Mouse (Mus musculus) right cerebral cortex, postnatal 36 days (tissue): Measurements from ENCODE around the gene Rbl1.
"Not testable (repeated sequence)": the region's sequence is repeated elsewhere in the genome, so short reads cannot be mapped to it uniquely, and the experiment has no call there.

ENCODE experiments used
- DNase-seq, 2 experiments: peaks; one replicate each; pipeline ENCODE4 v3.0.0; 2022; ENCODE audit warnings: low spot score in 2 of 2, mixed read lengths in 1 of 2

Rbl1 gene

DNA sequence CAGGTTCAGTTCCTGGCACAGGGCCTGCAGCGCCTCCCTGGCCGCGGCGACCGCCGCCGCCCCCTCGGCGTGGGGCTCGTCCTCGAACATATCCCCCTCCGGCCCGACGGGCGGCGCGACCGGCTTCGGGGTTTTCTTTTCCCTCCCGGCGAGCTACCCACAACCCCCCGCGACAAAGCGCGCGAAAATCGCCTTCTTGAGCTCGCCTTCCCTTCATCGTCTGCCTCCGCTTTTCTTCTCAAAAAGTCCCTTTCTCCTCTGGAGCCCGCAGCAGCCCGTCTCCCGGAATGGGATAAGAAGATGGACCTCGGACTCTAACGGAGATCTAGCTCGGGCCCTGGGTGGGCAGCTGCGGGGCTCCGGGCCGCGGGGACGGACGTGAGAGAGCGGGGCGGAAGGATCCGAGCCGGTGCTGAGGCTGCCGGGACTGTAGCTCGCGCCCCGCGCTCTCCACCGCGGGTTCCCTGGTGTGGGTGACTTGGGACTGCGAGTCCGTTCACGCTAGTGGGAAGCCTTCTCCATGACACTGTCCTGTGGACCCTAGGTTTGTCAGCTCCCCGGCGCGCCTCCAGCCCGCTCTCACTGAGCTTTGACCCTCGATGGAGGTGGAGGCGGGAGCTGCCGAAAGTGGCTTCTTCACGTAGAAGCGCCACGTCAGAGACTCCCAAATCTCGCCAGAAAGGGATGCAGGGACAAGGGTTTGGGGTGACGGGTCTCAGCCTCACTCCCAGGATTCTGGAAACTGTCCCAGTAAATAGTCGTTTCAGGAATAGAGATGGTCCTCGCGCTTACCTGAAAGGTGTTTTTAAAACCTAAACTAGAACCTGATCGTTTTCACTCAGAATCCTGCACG is at the start of gene Rbl1:
TSS of gene Rbl1 (minus strand) at position 169 of the 853 bp plus-strand sequence.
- peak; percentile 72 to 81 for DNase-seq

DNA sequence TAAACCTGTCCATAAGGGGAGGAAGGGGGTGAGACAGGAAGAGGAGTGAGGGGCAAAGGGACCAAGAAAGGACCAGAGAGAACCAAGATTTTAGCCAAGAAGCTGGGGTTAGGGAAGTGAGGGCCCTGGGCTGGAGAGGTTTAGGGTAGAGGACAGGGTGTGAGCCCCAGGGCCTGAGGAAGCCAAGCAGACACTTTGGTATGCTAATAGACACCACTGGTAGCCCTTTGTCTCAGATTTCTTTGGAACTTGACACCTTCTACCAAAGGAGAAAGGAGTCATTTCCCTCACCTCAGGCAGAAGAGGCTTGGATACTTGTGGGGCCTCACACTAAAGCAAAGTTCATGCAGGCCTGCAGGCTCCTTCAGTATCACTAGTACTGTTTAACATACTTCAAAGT is 43.8 kb upstream of the Rbl1 start:
- DNase-seq = no peak

DNA sequence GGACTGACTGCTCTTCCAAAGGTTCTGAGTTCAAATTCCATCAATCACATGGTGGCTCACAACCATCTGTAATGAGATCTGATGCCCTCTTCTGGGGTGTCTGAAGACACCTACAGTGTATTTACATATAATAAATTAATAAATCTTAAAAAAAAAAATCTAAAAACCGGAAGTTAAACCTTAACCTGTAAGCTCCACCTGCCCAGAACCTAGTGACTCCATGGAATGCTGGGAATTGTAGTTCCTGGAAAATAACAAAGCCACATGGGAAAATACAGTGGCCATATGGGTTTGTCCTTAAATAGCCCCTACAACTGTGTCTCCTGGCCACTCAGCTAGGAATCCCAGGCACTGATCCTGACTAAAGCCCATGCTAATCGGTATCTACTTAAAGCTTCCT is 41.3 kb upstream of the Rbl1 start:
- no peak for DNase-seq

DNA sequence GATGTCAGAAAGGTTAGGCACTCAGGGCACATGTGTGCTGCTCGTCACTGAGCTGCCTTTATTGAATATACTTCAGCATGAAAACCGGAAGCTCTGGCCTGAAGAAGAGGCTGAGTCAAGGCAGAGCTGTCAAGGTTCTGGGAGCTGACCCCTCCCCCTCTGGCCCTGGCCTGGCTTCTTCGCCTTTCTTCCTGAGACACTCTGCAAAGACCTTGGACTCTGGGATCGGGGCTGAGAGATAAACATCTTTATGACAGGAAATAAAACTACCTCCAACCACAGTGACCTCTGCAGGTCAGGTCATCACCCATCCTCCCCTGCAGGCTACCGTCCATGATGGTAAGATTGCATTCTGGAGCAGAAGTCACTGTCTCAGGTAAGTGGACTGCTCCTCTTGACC is 40.7 kb upstream of the Rbl1 start:
- no peak for DNase-seq

DNA sequence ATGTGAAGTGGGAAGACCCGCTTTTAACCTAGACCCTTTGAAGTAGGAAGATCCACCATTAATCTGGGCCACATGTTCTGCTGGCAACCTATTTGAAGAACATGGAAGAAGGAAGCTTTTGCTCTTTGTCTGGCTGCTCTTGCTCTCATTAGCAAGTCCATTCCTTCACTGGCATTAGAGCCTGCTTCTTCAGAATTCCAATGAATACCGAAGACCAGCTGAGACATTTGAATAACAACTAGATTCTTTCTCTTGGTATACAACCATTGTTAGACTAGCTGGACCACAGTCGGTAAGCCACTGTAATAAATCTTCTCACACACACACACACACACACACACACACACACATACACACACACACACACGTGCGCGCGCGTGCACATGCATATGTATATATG is 31.6 kb upstream of the Rbl1 start:
- no peak for DNase-seq

DNA sequence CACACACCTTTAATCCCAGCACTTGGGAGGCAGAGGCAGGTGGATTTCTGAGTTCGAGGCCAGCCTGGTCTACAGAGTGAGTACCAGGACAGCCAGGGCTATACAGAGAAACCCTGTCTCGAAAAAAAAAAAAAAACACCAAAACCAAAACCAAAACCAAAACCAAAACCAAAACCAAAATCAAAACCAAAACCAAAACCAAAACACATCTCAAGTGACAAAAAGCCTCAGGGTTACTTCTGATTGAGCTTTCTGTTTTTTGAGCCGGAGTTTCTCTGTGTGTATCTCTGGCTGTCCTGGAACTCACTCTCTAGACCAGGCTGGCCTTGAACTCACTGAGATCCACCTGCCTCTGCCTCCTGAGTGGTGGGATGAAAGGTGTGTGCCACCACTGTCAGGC is 17.6 kb upstream of the Rbl1 start:
- not testable (repeated sequence) for DNase-seq

DNA sequence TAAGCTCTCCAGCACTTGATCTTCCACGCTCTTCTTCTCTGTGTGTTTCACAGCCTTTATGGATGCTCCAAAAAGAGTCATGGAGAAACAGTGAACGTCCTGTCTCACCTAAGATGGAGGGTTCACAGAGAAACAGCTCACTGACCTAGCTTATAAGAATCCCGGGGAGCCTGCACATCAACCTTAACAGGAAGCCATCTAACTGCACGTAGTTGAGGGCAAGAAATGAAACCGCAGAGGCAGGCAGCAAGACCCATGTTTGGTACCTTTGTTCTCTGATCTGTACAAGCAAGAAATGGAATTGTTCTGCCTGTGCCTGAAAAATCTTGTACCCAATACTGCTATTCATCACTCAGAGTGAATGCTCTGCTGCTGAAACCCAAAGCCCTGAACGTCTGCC is 15.8 kb upstream of the Rbl1 start:
- no peak for DNase-seq

DNA sequence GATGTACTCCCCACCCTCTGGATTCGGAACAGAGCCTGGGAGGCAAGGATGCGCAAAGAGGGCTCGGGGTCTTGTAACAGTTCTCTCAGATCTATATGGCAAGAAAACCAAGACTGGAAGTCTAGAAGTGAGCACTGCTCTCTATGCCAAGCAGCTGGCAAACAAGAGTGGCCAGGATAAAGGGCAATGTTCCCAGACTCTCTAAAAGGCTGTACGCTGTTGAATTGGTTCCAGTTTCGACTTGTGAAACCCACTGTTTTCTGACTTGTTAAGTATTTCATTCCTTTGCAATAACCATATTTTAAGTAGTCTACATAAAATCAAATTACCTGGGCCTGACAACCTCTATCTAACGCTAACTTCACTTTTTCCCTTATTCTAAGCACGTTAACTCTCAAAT is 7.4 kb upstream of the Rbl1 start:
- DNase-seq = no peak

DNA sequence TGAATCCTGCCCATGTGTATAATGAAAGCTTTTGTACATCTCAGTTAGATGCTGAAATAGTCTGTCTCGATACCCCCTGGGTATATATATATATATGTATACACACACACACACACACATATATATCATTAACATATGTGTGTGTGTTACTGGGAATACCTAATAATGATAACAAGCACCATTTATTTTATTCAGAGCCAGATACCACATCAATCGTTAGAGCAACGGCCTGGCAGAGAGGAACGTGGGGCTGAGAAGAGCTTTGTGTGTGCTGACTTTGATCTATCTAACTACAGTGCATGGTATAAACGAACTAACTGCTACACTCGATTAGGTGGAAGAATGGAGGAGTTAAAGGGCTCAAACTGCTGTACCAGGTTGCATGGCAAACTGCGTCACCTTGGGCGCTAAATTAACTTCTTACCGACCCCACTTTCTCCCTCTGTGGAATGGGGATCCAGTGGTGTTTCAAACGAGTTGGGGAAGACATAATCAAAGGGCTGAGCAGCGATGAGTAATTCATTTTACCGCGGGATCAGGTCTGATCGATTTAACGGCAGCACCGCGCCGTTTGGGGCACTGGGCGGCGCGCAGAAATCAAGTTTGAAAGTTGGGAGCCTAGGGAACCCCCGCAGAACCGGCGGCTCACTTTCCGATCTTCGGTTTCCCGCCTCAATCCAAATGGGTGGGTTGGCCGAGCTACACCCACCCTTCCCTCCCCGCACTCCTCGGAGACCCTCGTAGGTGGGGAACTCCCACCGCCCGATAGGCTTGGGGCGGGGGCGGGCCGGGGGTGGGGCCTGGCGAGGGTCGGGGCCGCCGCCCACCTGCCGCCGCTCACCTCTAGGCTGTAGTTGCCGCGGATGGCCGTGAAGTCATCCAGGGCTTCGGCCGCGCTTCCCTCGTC is 622 bp downstream of the Rbl1 start:
- no peak for DNase-seq

DNA sequence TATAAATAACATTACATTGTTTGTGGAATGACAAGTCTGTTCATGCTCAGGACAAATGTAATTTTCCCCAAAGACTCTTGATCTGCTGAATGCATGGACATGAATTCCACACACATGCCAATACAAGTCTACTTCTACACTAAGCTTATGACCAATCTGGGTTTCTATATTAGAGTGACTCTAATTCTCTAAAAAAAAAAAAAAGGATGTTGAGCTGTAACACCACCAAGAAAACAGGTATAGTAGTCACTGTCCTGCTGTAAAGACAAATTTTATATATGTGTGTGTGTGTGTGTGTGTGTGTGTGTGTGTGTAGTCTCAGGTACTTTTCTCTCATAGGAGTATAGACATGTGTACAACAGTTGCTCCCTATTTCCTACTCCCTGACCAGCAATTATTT is 1.3 kb downstream of the Rbl1 start:
- no peak for DNase-seq

DNA sequence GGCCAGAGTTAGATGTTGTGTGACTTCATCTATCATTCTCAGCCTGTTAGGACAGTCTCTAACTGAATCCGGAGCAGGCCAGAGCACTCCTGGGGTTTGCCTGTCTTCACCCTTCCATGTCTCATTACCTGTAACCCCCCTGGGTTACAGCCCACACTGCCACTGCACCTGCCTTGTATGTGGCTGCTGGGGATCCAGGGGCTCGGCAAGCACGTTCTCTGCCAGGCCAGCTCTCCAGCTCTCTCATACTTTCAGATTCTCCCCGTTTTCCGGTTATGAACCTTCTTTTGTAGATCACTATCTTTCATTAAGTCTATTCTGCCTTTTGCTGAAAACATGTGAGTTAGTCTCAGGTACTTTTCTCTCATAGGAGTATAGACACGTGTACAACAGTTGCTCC is 2.0 kb downstream of the Rbl1 start:
- no peak for DNase-seq

DNA sequence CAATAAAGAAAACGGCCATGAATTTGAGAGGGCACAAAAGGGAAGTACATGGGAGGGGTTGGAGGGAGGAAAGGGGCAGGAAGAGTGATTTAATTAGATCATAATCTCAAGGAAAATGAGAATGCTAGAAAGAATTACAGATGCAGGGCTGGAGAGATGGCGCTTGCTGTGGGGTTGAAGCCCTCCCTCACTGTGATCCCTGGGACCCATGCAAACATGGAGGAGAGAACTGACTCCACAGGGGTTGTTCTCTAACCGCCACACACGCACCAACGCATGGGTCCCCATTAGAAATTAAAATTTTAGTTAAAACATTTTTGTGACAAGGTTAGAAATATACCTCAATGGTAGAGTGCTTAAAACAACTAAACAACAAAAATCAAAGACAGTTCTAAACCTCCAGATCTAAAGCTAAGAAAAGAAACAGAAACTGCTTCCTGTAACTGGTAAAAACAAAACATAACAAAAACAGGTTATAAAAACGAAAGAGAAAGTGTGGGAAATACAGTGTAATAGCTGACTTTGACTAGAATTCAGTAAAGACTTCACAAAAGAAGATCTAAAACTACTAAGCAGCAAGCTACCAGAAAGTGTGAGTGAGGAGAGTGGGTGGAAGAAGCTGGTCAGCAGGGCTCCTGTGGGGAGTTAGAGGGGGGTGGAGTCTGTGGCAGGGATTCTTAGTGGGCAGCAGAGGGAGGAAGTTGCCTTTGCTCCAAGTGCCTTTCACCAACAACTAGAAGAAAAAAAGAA is 3.1 kb downstream of the Rbl1 start:
- DNase-seq = no peak

DNA sequence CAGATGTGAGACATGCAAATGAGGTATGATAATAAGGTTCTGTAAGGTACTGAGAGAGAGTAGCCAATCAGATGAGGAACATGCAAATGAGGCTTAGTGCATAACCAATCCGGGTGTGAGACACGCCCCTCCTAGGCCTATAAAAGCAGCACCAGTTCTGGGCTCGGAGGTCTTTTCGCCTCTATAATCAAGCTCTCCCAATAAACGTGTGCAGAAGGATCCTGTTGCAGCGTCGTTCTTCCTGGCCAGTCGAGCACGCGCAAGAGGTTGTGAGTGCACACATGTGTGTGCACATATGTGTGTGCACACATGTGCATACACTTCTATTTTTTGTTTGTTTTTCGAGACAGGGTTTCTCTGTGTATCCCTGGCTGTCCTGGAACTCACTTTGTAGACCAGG is 5.9 kb downstream of the Rbl1 start:
- not testable (repeated sequence) for DNase-seq

DNA sequence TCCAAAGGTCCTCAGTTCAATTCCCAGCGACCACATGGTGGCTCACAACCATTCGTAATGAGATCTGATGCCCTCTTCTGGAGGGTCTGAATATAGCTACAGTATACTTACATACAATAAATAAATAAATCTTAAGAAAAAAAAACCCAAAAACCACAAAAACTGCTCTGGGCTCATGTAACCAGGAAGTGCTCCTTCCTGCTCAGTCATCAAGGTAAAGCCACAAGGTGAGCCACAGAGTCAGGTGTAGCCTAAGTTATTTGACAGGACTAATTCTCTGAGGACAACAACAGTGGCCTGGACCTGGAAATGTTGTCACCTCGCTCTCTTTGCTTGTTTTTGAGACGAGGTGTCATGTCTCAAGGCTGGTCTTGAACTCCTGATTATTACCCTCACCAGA is 13.7 kb downstream of the Rbl1 start:
- no peak for DNase-seq

DNA sequence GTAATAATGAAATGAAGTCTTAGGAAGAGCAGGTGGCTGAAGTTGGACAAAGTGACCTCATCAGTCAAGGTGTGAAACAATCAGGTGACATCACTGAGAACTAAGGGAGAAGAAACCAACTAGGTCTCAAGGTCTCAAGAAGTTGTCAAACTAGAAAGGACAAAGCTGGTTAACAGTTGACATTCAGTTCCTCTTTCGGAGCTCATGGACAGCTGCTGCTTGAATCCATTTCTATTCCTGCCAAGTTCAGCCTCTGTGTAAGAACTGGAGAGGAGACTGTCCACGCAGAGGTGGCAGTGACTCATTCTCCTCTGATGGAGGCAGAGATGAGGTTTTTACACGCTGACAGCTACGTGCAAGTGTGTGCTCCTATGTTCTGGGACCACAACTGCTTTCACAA is 17.1 kb downstream of the Rbl1 start:
- no peak for DNase-seq

DNA sequence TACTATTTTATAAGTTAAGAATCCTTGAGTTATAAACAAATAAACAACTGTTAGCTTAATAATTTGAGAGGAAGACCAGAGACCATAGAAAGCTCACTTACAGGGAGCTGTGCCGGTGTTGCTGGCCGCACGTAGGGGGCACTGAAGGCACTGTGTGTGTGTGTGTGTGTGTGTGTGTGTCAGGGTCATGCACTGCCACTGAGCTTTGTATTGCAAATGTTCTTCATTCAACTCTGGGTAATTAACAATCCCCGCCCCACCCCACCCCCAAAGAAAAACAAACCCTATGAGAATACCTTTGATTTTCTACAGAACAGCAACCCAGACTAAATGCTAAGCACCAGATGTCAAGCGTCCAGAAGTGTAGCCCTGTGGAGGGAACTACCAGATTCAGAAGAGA is 17.8 kb downstream of the Rbl1 start:
- DNase-seq = no peak

DNA sequence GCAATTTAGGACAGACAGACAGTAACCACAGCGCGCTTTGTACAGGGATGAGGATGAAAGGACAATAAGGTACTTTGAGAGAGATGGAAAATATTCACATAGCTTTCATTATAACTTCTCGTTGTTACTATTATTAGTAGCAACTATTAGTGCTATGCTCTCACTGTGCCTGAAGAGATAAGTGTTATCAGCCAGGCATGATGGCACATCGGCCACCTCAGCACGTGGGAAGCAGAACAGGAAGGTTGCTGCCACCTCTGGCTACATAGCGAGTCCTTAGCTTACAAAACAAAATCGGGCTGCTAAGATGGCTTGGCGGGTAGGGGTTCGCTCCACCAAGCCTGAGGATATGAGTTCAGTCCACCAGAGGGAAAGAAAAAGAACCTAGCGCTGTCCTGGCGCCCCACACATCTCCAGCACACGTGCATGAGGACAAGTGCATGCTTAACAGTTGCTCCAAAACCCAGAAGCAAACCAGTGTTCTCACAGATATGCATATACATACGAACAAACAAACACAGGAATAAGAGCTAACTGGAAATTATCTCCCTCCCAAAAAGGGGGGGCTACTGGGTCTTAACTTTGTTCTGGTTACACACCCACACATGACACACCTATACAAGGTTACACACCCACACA is 19.2 kb downstream of the Rbl1 start:
- no peak for DNase-seq

DNA sequence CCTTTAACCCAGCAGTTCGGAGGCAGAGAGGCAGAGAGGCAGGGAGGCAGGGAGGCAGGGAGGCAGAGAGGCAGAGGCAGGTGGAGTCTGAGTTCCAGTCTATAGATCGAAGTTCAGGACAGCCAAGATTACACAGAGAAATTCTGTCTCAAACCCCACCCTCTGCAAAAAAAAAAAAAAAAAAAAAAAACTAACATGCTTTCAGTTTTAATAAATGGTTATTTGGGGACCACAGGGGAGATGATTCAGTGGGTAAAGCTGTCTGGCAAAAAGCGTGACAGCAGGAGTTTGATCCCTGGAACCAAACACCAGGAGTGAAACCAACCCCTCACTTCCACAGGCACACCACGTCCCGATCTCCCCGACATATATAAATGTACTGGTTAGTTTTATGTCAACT is 26.2 kb downstream of the Rbl1 start:
- DNase-seq = no peak

DNA sequence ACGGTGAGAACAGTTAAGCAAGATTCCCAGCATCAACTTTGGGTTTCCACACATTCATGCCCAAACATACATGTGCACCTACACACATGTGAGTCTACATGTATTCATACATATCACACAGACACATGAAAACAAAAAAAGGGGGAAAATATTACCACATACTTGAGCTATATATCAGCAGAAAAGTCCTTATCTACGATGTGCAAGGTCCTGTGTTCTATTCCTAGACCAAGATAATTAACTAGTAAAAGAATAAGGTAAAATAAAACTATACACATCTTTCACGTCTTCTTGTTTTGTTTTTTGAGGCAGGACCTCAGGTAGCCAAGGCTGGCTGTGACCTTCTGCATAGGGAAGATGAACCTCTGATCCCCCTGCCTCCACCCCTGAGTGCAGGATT is 28.1 kb downstream of the Rbl1 start:
- DNase-seq = no peak

DNA sequence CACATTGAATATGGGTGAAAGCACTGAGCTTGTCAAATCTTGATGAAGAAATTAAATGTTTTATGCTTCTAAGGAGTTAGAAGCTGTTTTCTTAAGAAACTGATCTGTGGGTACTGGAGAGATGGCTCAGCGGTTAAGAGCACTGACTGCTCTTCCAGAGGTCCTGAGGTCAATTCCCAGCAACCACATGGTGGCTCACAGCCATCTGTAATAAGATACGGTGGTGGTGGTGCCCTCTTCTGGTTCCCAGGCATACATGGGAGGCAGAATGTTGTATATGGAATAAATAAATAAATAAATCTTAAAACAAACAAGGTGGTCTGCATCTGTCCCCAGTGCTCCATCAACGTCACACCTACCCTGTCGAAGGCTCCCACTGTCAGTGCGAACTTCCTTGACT is 29.9 kb downstream of the Rbl1 start:
- DNase-seq = no peak

DNA sequence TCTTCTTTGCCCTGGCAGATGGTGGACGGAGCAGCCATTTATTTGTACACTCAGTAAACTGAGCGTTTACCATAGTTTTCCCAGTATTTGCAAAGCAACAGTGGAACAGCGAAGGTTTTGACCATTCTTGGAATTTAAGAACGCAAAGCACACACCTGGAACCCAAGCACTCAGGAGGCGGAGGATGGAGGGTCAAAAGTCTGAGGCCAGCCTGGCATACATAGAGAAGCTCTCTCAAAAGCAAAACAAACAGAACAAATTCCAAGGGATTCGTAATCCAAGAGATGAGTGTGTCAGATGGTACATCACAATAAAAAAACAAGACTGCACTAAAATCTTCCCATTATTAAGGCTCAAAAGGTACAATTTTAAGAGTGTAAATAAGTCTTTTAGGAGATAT is 30.8 kb downstream of the Rbl1 start:
- no peak for DNase-seq

DNA sequence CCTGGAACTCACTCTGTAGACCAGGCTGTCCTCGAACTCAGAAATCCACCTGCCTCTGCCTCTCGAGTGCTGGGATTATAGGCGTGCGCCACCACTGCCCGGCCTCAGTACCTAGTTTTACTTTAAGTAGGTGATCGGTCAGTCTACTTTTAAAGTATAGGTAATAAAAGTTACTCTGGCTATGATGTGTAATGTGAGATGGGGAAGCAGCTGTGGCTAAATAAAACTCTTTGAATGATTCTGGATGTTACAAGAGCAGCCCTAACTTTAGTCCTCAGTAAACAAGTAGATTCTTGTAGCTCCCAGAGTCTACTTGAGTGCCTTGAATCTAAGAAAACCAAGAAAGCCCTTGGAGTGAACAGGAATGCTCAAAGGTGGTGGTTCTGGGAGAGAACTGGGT is 31.4 kb downstream of the Rbl1 start:
- no peak for DNase-seq
